Mouse (Mus musculus) limb, embryonic 11.5 days (tissue): Measurements from ENCODE around the gene Wdr19. TPM values are rescaled to one million over a fixed set of nuclear protein-coding genes. Genes with fewer than 3 reads are reported as not detected.

Source experiments
- ATAC-seq: fragments of 200-750 bp; cut with Nextera tagmentation; 2 replicates; pipeline ENCODE4 v1.8.0; 2017; ENCODE audit warnings: low read depth; ENCODE audit not compliant: insufficient number of reproducible peaks, low FRiP score, low TSS enrichment
- DNase-seq: peaks from one replicate; pipeline ENCODE4 v3.0.0-alpha.2; 2015; ENCODE audit warnings: low spot score
- H3K27ac ChIP-seq: fragments of 300-500 bp; sonication (generic); replicated peaks from 2 replicates; pipeline ENCODE4 v1.5.1; 2014; ENCODE audit warnings: low read depth, mild to moderate bottlenecking, low read length
- H3K27me3 ChIP-seq: fragments of 300-500 bp; sonication (generic); 2 replicates; pipeline ENCODE4 v1.6.1; 2014; ENCODE audit warnings: mild to moderate bottlenecking, low read length, mixed read lengths; ENCODE audit not compliant: control insufficient read depth, insufficient read depth
- H3K36me3 ChIP-seq: fragments of 300-500 bp; sonication (generic); 2 replicates; pipeline ENCODE4 v1.6.1; 2014; ENCODE audit warnings: mild to moderate bottlenecking, low read length, moderate library complexity, mixed read lengths; ENCODE audit not compliant: control insufficient read depth, insufficient read depth
- H3K4me1 ChIP-seq: fragments of 300-500 bp; sonication (generic); 2 replicates; pipeline ENCODE4 v1.6.1; 2014; ENCODE audit warnings: low read length, mixed read lengths; ENCODE audit not compliant: control insufficient read depth, insufficient read depth
- H3K4me2 ChIP-seq: fragments of 300-500 bp; sonication (generic); 2 replicates; pipeline ENCODE4 v1.6.1; 2014; ENCODE audit warnings: low read depth, mild to moderate bottlenecking, moderate library complexity; ENCODE audit not compliant: severe bottlenecking
- H3K4me3 ChIP-seq: fragments of 300-500 bp; sonication (generic); 2 replicates; pipeline ENCODE4 v1.5.1; 2014; ENCODE audit warnings: low read depth, low read length
- H3K9ac ChIP-seq: fragments of 300-500 bp; sonication (generic); 2 replicates; pipeline ENCODE4 v1.6.1; 2014; ENCODE audit warnings: mild to moderate bottlenecking, low read length
- H3K9me3 ChIP-seq: fragments of 300-500 bp; sonication (generic); 2 replicates; pipeline ENCODE4 v1.6.1; 2016; ENCODE audit warnings: low read length; ENCODE audit not compliant: control insufficient read depth
- WGBS: fragments of 180-500 bp; shearing (Covaris S2); extraction: QIAGEN DNeasy Blood & Tissue Kit; methylation state at CpG from one replicate; pipeline ENCODE4 v1.1.7; 2014; 5-methylcytosine and 5-hydroxymethylcytosine counted together
- polyA plus RNA-seq: library from polyadenylated mRNA; unstranded; fragments of >200 nt; fragmentation: Nextera tagmentation; extraction: Ambion mirVana; gene quantifications from 2 replicates; pipeline ENCODE4 v1.2.1, GENCODE M21; 2014

Gene Wdr19
- polyA plus RNA-seq, 1 experiment from 2014 or later: 12.5 TPM

- H3K36me3 ChIP-seq: no peaks in the 10 kb centered on the region
- DNase-seq: no peak
- H3K4me1 ChIP-seq: peaks cover 7% of the 10 kb centered on the region; the same call in 1 of the 2 replicates
- 86% methylated on average over 21 of the region's 21 CpGs for WGBS
- H3K9me3 ChIP-seq: no peaks in the 10 kb centered on the region
- no peak overlapping the region for H3K27ac ChIP-seq
- ATAC-seq: no peak
- no peaks in the 10 kb centered on the region for H3K27me3 ChIP-seq
- no peak overlapping the region for H3K4me2 ChIP-seq
- no peak overlapping the region for H3K9ac ChIP-seq
- H3K4me3 ChIP-seq: no peak overlapping the region
Measured at GRCm38 (mm10) chr5:65181160-65181793, 18.2 kb upstream of the Wdr19 start.

GRCm38 (mm10) chr5:65181794-65182169 lies 17.7 kb upstream of the Wdr19 start:
- ATAC-seq: no peak
- Histone ChIP-seq H3K4me3 (no peak overlapping the region), H3K4me2 (no peak overlapping the region), H3K27ac (no peak overlapping the region), H3K4me1 (0 out of 2 replicates have a peak, but pooled peaks cover 5% of the 10 kb centered on the region), H3K9me3 (no peaks in the 10 kb centered on the region), H3K36me3 (no peaks in the 10 kb centered on the region), H3K9ac (no peak overlapping the region), H3K27me3 (no peaks in the 10 kb centered on the region)
- no peak for DNase-seq
- WGBS: 89% methylated on average over 4 of the region's 4 CpGs

- ATAC-seq: no peak
- no peak overlapping the region for H3K9ac ChIP-seq
- H3K27ac ChIP-seq: no peak overlapping the region
- no peak overlapping the region for H3K4me2 ChIP-seq
- no peaks in the 10 kb centered on the region for H3K27me3 ChIP-seq
- H3K4me1 ChIP-seq: 0 out of 2 replicates have a peak, but pooled peaks cover 5% of the 10 kb centered on the region
- 91% methylated on average over 1 of the region's 1 CpGs for WGBS
- no peaks in the 10 kb centered on the region for H3K36me3 ChIP-seq
- DNase-seq: no peak
- no peaks in the 10 kb centered on the region for H3K9me3 ChIP-seq
- no peak overlapping the region for H3K4me3 ChIP-seq
Measured at GRCm38 (mm10) chr5:65182268-65182667, 17.2 kb upstream of the Wdr19 start.

- no peak overlapping the region for H3K4me2 ChIP-seq
- DNase-seq (no peak), ATAC-seq (no peak)
- no peak overlapping the region for H3K4me3 ChIP-seq
- H3K9ac ChIP-seq: no peak overlapping the region
- no peaks in the 10 kb centered on the region for H3K9me3 ChIP-seq
- no peaks in the 10 kb centered on the region for H3K36me3 ChIP-seq
- H3K27me3 ChIP-seq: no peaks in the 10 kb centered on the region
- H3K4me1 ChIP-seq: no peaks in the 10 kb centered on the region
- H3K27ac ChIP-seq: no peak overlapping the region
- 87% methylated on average over 5 of the region's 5 CpGs for WGBS
Measured at GRCm38 (mm10) chr5:65191601-65192000, 7.9 kb upstream of the Wdr19 start.

- 92% methylated on average over 9 of the region's 9 CpGs for WGBS
- Histone ChIP-seq H3K9ac (no peak overlapping the region), H3K4me3 (no peak overlapping the region), H3K27me3 (no peaks in the 10 kb centered on the region), H3K4me1 (no peaks in the 10 kb centered on the region), H3K9me3 (no peaks in the 10 kb centered on the region), H3K27ac (no peak overlapping the region), H3K4me2 (no peak overlapping the region), H3K36me3 (no peaks in the 10 kb centered on the region)
- DNase-seq: no peak
- no peak for ATAC-seq
Measured at GRCm38 (mm10) chr5:65194441-65194840, 5.1 kb upstream of the Wdr19 start.

GRCm38 (mm10) chr5:65204726-65205125 lies 5.2 kb downstream of the Wdr19 start:
- H3K27me3 ChIP-seq: no peaks in the 10 kb centered on the region

GRCm38 (mm10) chr5:65213321-65213720 lies 13.8 kb downstream of the Wdr19 start:
- Histone ChIP-seq H3K9ac (no peak overlapping the region), H3K4me3 (no peak overlapping the region), H3K4me2 (no peak overlapping the region), H3K36me3 (no peaks in the 10 kb centered on the region), H3K9me3 (no peaks in the 10 kb centered on the region), H3K4me1 (no peaks in the 10 kb centered on the region), H3K27me3 (no peaks in the 10 kb centered on the region), H3K27ac (no peak overlapping the region)
- 19% methylated on average over 7 of the region's 7 CpGs for WGBS
- ATAC-seq: no peak
- DNase-seq: peak; percentile 54

More at GRCm38 (mm10) chr5:65204726-65205125, 5.2 kb downstream of the Wdr19 start:
- Histone ChIP-seq H3K9ac (no peak overlapping the region), H3K27ac (no peak overlapping the region), H3K36me3 (no peaks in the 10 kb centered on the region), H3K9me3 (no peaks in the 10 kb centered on the region), H3K4me2 (no peak overlapping the region), H3K4me3 (no peak overlapping the region), H3K4me1 (no peaks in the 10 kb centered on the region)
- ATAC-seq (no peak), DNase-seq (no peak)
- 88% methylated on average over 2 of the region's 2 CpGs for WGBS

- Histone ChIP-seq H3K9me3 (no peaks in the 10 kb centered on the region), H3K4me3 (no peak overlapping the region), H3K27ac (no peak overlapping the region), H3K9ac (no peak overlapping the region), H3K36me3 (no peaks in the 10 kb centered on the region), H3K27me3 (no peaks in the 10 kb centered on the region), H3K4me1 (no peaks in the 10 kb centered on the region), H3K4me2 (no peak overlapping the region)
- ATAC-seq: no peak
- 89% methylated on average over 11 of the region's 11 CpGs for WGBS
- no peak for DNase-seq
Measured at GRCm38 (mm10) chr5:65217305-65218269, 18.1 kb downstream of the Wdr19 start.
